Mouse (Mus musculus): Measurements from ENCODE around the gene Gm20825. TPM values are rescaled to one million over a fixed set of nuclear protein-coding genes. Genes with fewer than 3 reads are reported as not detected.
"Not testable (repeated sequence)": the region's sequence is repeated elsewhere in the genome, so short reads cannot be mapped to it uniquely, and the experiment has no call there.

Gene Gm20825
- not detected for total RNA-seq (2021)
- long read RNA-seq = 0 reads

GRCm38 (mm10) chrY:8071407-8071806 is at the start of gene Gm20825:
Gene Gm20825, minus strand, starts transcription at chrY:8071507.
- not testable (repeated sequence) for DNase-seq (ENCODE audit: low spot score in 2 of 2)

Other genes with a start within 250 kb of the Gm20825 start
- not detected for gene Gm29049, start 74.3 kb downstream of the Gm20825 start, total RNA-seq (2021)
- gene Gm20824, start 186.4 kb upstream of the Gm20825 start, total RNA-seq (2021) = not detected